ENCODE assay signal across 22 mouse cellular contexts in the genomic region with DNA sequence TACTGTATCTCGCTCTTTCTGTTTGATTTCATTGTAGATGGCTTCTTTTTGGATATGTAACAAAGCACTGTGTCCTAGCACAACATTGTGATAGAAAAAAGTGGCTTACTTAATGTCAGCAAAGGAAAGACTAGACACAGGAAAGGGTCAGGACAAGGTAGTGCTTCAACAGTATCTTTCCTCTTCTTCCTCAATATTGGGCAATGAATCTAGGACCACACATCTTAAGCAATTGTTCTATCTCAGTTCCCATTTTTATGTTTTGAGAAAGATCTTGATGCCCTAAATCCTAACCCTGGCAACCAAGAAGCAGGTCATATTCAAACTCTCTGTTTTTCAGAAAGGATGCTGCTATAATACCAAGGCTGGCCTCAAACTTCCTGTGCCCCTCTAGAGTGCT.
A peak's percentile ranks its signal among the peaks of the same experiment; 100 is the strongest.
DNase-seq lines count a peak whose midpoint lies in the region; ATAC-seq lines count a peak whose summit lies in the region.
"Had no signal": no experiment of that assay in that cellular context is flagged by ENCODE, and none has a peak within 500 bp of the region (broad histone marks: within the 10 kb centered on the region; RNA-seq: fewer than 3 reads in every experiment).

No protein-coding gene starts in this region.

- peak; percentile 73 for ATAC-seq in common myeloid progenitor, adult 5-6 weeks (replicated peaks; ENCODE audit: low read depth, poor library complexity, severe bottlenecking)
- ATAC-seq in megakaryocyte progenitor cell, adult 5-6 weeks (replicated peaks; ENCODE audit: poor library complexity), result peak; percentile 87
- no peak for ATAC-seq in erythroid progenitor cell, adult 5-6 weeks (replicated peaks; ENCODE audit: low FRiP score, poor library complexity, severe bottlenecking)
- ATAC-seq: forebrain, embryonic 14.5 days; forebrain, embryonic 16.5 days had no signal

- H3K36me3 ChIP-seq in macrophage (ENCODE audit: inconsistent target), result no peaks in the 10 kb centered on the region
- H3K36me3 ChIP-seq: embryonic facial prominence, embryonic 12.5 days; forebrain, embryonic 12.5 days had no signal

- WGBS in macrophage (ENCODE audit: missing documents), result 67% methylated on average over 1 of the region's 1 CpGs

- peak; percentile 56 for DNase-seq in 416B (ENCODE audit: low read depth)
- DNase-seq in adrenal gland, postnatal 10 days, result no peak
- no peak for DNase-seq in adrenal gland, adult 18-20 months (ENCODE audit: low spot score in 2 of 2)
- no peak for DNase-seq in gastrocnemius, postnatal 36 days
- DNase-seq: adrenal gland, postnatal 14 days; adrenal gland, postnatal 36 days; cerebellum, adult 11 months; cerebellum, adult 18-20 months; cerebellum, adult 8-10 months; cerebellum, adult 9-11 months; cerebellum, postnatal 14 days; cerebellum, postnatal 36 days had no signal

- H3K27ac ChIP-seq in macrophage, result peak overlapping the region; percentile 32
- H3K27ac ChIP-seq: embryonic facial prominence, embryonic 10.5 days; embryonic facial prominence, embryonic 12.5 days; forebrain, embryonic 10.5 days; forebrain, embryonic 12.5 days had no signal

- H3K4me3 ChIP-seq in macrophage (ENCODE audit: inconsistent target), result no peak overlapping the region
- H3K4me3 ChIP-seq: embryonic facial prominence, embryonic 10.5 days; embryonic facial prominence, embryonic 12.5 days; forebrain, embryonic 10.5 days; forebrain, embryonic 12.5 days had no signal

- peaks cover 100% of the 10 kb centered on the region for H3K79me2 ChIP-seq in macrophage (ENCODE audit: inconsistent target)

- intact Hi-C loops in gastrocnemius, postnatal 36 days (cut with DNase I), result no loop called here
